Mouse (Mus musculus) liver, embryonic 14.5 days (tissue): Measurements from ENCODE around the gene Ror2. TPM values are rescaled to one million over a fixed set of nuclear protein-coding genes. Genes with fewer than 3 reads are reported as not detected.

Source experiments
- ATAC-seq: fragments of 200-750 bp; cut with Nextera tagmentation; 2 replicates; pipeline ENCODE4 v1.8.0; 2017; ENCODE audit warnings: moderate number of reproducible peaks, mild to moderate bottlenecking, moderate library complexity; ENCODE audit not compliant: insufficient read depth
- DNase-seq, 3 experiments: peaks; one replicate each; pipeline ENCODE4 v3.0.0-alpha.2; 2012 to 2013; ENCODE audit warnings: low read depth in 3 of 3, low spot score in 3 of 3
- H3K27ac ChIP-seq: fragments of 300-500 bp; sonication (generic); 2 replicates; pipeline ENCODE4 v1.5.1; 2014; ENCODE audit warnings: moderate library complexity, mild to moderate bottlenecking, control low read depth, inconsistent platforms
- H3K27me3 ChIP-seq: fragments of 300-500 bp; sonication (generic); 2 replicates; pipeline ENCODE4 v1.6.1; 2014; ENCODE audit warnings: mild to moderate bottlenecking, low read length, moderate library complexity; ENCODE audit not compliant: control insufficient read depth, insufficient read depth
- H3K36me3 ChIP-seq: fragments of 300-500 bp; sonication (generic); replicated peaks from 2 replicates; pipeline ENCODE4 v1.6.1; 2014; ENCODE audit warnings: low read depth; ENCODE audit not compliant: control insufficient read depth, insufficient read depth
- H3K4me1 ChIP-seq, 2 experiments: fragments of 200-500 bp in 1 of 2; fragments of 300-500 bp in 1 of 2; sonication (generic) in 1 of 2; replicated peaks; 2 replicates each; pipeline ENCODE4 v1.6.1; 2012 to 2014; ENCODE audit warnings: antibody characterized with exemption in 1 of 2, inconsistent platforms in 1 of 2, low read length in 1 of 2; ENCODE audit not compliant: control insufficient read depth in 2 of 2, insufficient read depth in 2 of 2
- H3K4me2 ChIP-seq: fragments of 300-500 bp; sonication (generic); 2 replicates; pipeline ENCODE4 v1.6.1; 2014; ENCODE audit warnings: low read depth, mild to moderate bottlenecking, control low read depth, moderate library complexity
- H3K4me3 ChIP-seq, 2 experiments: fragments of 200-500 bp in 1 of 2; fragments of 300-500 bp in 1 of 2; sonication (generic) in 1 of 2; 2 replicates each; pipeline ENCODE4 v1.5.1; 2012 to 2014; ENCODE audit warnings: low read depth in 2 of 2, low read length in 2 of 2, mild to moderate bottlenecking in 2 of 2, control low read depth in 1 of 2, inconsistent platforms in 1 of 2, moderate library complexity in 1 of 2; ENCODE audit not compliant: insufficient read depth in 1 of 2
- H3K9ac ChIP-seq: fragments of 300-500 bp; sonication (generic); replicated peaks from 2 replicates; pipeline ENCODE4 v1.6.1; 2014; ENCODE audit warnings: mild to moderate bottlenecking, control low read depth, moderate library complexity
- H3K9me3 ChIP-seq: fragments of 300-500 bp; sonication (generic); 2 replicates; pipeline ENCODE4 v1.6.1; 2016; ENCODE audit warnings: low read length, mixed read lengths; ENCODE audit not compliant: control insufficient read depth
- CTCF ChIP-seq: IDR thresholded peaks from 2 replicates; pipeline ENCODE4 v1.5.1; 2016; ENCODE audit warnings: antibody characterized with exemption, low read depth, control low read depth
- EP300 ChIP-seq: IDR thresholded peaks from 2 replicates; pipeline ENCODE4 v1.6.1; 2016; ENCODE audit warnings: antibody characterized with exemption, low read depth
- WGBS: fragments of 180-500 bp; shearing (Covaris S2); extraction: QIAGEN DNeasy Blood & Tissue Kit; methylation state at CpG from one replicate; pipeline ENCODE4 v1.1.7; 2014; ENCODE audit not compliant: insufficient replicate concordance; 5-methylcytosine and 5-hydroxymethylcytosine counted together
- polyA plus RNA-seq, 2 experiments: library from polyadenylated mRNA; depleted of rRNA in 1 of 2; stranded (reverse) in 1 of 2; unstranded in 1 of 2; fragments of >200 nt; fragmentation: Nextera tagmentation in 1 of 2; extraction: Ambion mirVana in 1 of 2; gene quantifications; 2 replicates each; pipeline versions ENCODE4 v1.2.1 to v1.2.3; 2012 to 2014

Ror2 gene
- polyA plus RNA-seq, 2 experiments = 0.03 to 0.19 TPM

GRCm38 (mm10) chr13:53196690-53197089 lies 89.2 kb downstream of the Ror2 start:
- no peak for ATAC-seq
- H3K4me3 ChIP-seq = no peak overlapping the region
- no peak overlapping the region for H3K9ac ChIP-seq
- TF ChIP-seq EP300 (no peak), CTCF (no peak)
- H3K27ac ChIP-seq = no peak overlapping the region
- H3K4me1 ChIP-seq = no peaks in the 10 kb centered on the region
- no peaks in the 10 kb centered on the region for H3K27me3 ChIP-seq
- no peaks in the 10 kb centered on the region for H3K36me3 ChIP-seq
- DNase-seq = no peak
- WGBS = 54% methylated on average over 7 of the region's 7 CpGs
- no peaks in the 10 kb centered on the region for H3K9me3 ChIP-seq
- H3K4me2 ChIP-seq = no peak overlapping the region

- H3K27ac ChIP-seq = no peak overlapping the region
- ATAC-seq = no peak
- no peaks in the 10 kb centered on the region for H3K27me3 ChIP-seq
- no peak overlapping the region for H3K9ac ChIP-seq
- H3K9me3 ChIP-seq = no peaks in the 10 kb centered on the region
- no peaks in the 10 kb centered on the region for H3K36me3 ChIP-seq
- DNase-seq = no peak
- TF ChIP-seq EP300 (no peak), CTCF (no peak)
- H3K4me2 ChIP-seq = no peak overlapping the region
- 68% methylated on average over 6 of the region's 6 CpGs for WGBS
- H3K4me1 ChIP-seq = no peaks in the 10 kb centered on the region
- H3K4me3 ChIP-seq = no peak overlapping the region
Measured at GRCm38 (mm10) chr13:53195951-53196677, 89.8 kb downstream of the Ror2 start.

- TF ChIP-seq EP300 (no peak), CTCF (no peak)
- DNase-seq (no peak), ATAC-seq (no peak)
- H3K4me3 ChIP-seq = no peak overlapping the region
- no peak overlapping the region for H3K27ac ChIP-seq
- H3K36me3 ChIP-seq = no peaks in the 10 kb centered on the region
- 78% methylated on average over 15 of the region's 15 CpGs for WGBS
- no peaks in the 10 kb centered on the region for H3K4me1 ChIP-seq
- H3K27me3 ChIP-seq = no peaks in the 10 kb centered on the region
- H3K9ac ChIP-seq = no peak overlapping the region
- no peaks in the 10 kb centered on the region for H3K9me3 ChIP-seq
- H3K4me2 ChIP-seq = no peak overlapping the region
Measured at GRCm38 (mm10) chr13:53194306-53194705, 91.6 kb downstream of the Ror2 start.

GRCm38 (mm10) chr13:53193713-53194112 lies 92.2 kb downstream of the Ror2 start:
- DNase-seq = no peak
- no peaks in the 10 kb centered on the region for H3K27me3 ChIP-seq
- H3K4me3 ChIP-seq = no peak overlapping the region
- no peak for ATAC-seq
- H3K9me3 ChIP-seq = no peaks in the 10 kb centered on the region
- TF ChIP-seq EP300 (no peak), CTCF (no peak)
- H3K9ac ChIP-seq = no peak overlapping the region
- H3K4me1 ChIP-seq = no peaks in the 10 kb centered on the region
- H3K36me3 ChIP-seq = no peaks in the 10 kb centered on the region
- H3K27ac ChIP-seq = no peak overlapping the region
- WGBS = 51% methylated on average over 6 of the region's 6 CpGs
- H3K4me2 ChIP-seq = no peak overlapping the region

GRCm38 (mm10) chr13:53192286-53192685 lies 93.6 kb downstream of the Ror2 start:
- ATAC-seq (no peak), DNase-seq (no peak)
- Histone ChIP-seq H3K9ac (no peak overlapping the region), H3K4me3 (no peak overlapping the region), H3K27me3 (no peaks in the 10 kb centered on the region), H3K27ac (no peak overlapping the region), H3K36me3 (no peaks in the 10 kb centered on the region), H3K9me3 (no peaks in the 10 kb centered on the region), H3K4me2 (no peak overlapping the region), H3K4me1 (no peaks in the 10 kb centered on the region)
- TF ChIP-seq CTCF = no peak
- no peak for TF ChIP-seq EP300
- 67% methylated on average over 6 of the region's 6 CpGs for WGBS
